Mouse (Mus musculus) spleen, postnatal 4 days (tissue): Measurements from ENCODE around the gene Btbd35f26.
"Not testable (repeated sequence)": the region's sequence is repeated elsewhere in the genome, so short reads cannot be mapped to it uniquely, and the experiment has no call there.

ENCODE experiments used
- DNase-seq, 2 experiments: peaks; one replicate each; pipeline ENCODE4 v3.0.0; 2022; ENCODE audit warnings: low spot score in 2 of 2

Btbd35f26 gene

DNA sequence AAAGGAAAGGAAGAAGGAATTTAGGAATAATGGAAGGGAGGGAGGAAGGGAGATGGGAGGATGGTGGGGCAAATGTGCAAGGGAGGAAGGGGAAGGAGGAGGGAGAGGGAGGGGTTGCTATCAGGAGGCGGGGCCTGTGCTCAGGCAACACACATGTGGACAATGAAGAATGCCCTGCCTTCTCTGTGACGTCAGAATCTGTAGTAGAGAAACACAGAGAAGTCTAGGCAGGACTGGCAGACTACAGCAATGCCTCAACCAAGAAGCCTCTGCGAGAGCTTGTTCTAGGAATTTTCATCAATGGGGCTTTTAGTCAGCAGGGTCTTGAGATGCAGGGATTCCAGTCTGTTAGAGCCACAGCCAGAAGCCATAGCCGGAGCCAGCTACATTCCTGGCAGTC is at the start of gene Btbd35f26:
Btbd35f26 (plus strand) TSS at position 301 of the 400 bp plus-strand sequence.
- not testable (repeated sequence) for DNase-seq

DNA sequence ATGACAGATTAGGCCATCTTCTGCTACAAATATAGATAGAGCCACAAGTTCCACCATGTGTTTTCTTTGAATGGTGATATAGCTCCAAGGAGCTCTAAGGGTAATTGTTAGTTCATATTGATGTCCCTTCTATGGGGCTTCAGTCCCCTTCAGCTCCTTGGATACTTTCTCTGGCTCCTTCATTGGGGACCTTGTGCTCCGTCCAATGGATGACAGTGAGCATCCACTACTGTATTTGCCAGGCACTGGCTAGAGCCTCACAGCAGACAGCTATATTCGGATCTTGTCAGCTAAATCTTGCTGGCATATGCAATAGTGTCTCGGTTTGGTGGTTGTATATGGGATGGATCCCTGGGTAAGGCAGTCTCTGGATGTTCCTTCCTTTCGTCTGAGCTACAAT is 5.7 kb downstream of the Btbd35f26 start:
- peak in 1 of 2 experiments; percentile 58 for DNase-seq

DNA sequence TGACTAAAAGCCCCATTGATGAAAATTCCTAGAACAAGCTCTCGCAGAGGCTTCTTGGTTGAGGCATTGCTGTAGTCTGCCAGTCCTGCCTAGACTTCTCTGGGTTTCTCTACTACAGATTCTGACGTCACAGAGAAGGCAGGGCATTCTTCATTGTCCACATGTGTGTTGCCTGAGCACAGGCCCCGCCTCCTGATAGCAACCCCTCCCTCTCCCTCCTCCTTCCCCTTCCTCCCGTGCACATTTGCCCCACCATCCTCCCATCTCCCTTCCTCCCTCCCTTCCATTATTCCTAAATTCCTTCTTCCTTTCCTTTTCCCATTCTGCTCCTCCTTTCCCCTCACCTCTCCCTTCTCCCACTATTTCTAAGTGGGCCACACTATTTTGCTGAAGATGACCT is 47.6 kb downstream of the Btbd35f26 start, which contains the start of gene Btbd35f19:
Btbd35f19 (minus strand) TSS at position 101 of the 400 bp plus-strand sequence.
- not testable (repeated sequence) for DNase-seq
